In genomic region chr1:160184506-160184905, GRCm38 (mm10) we compare ENCODE assay signal across 8 mouse cellular contexts. TPM values are rescaled to one million over a fixed set of nuclear protein-coding genes. Genes with fewer than 3 reads are reported as not detected.
DNase-seq lines count a peak whose midpoint lies in the region; ATAC-seq lines count a peak whose summit lies in the region.

No protein-coding gene starts in this region.

- no peak overlapping the region for H3K27ac ChIP-seq in midbrain, embryonic 16.5 days (ENCODE audit: low read length)

- no peak overlapping the region for H3K9ac ChIP-seq in midbrain, embryonic 16.5 days (ENCODE audit: low read depth, low read length)

- ATAC-seq in midbrain, embryonic 16.5 days: peak; percentile 91

- 11% methylated on average over 5 of the region's 5 CpGs for WGBS in midbrain, embryonic 16.5 days

- H3K36me3 ChIP-seq in midbrain, embryonic 16.5 days (ENCODE audit: control insufficient read depth, insufficient read depth, low read length): no peaks in the 10 kb centered on the region

- no peaks in the 10 kb centered on the region for H3K27me3 ChIP-seq in midbrain, embryonic 16.5 days (ENCODE audit: control insufficient read depth, insufficient read depth, low read depth, low read length)

- H3K9me3 ChIP-seq in midbrain, embryonic 16.5 days (replicated peaks; ENCODE audit: control insufficient read depth, low read length, poor library complexity, severe bottlenecking): no peaks in the 10 kb centered on the region; the same call in 1 of the 2 replicates

- peak; percentile 25 for DNase-seq in heart, adult 11 months
- no peak for DNase-seq in heart, adult 9 months (ENCODE audit: low spot score in 2 of 2)
- peak; percentile 13 for DNase-seq in ZHBTc4 (ENCODE audit: low read depth, low spot score)
- DNase-seq in fibroblast of lung, adult 2 months (ENCODE audit: low read depth): peak; percentile 46
- DNase-seq in hindlimb bud, embryonic 11.5 days (ENCODE audit: extremely low spot score, low read depth, low spot score): peak; percentile 18
- DNase-seq in left cerebral cortex, postnatal 25 days (ENCODE audit: low spot score in 2 of 2): peak; percentile 56 to 76
- DNase-seq in c-Kit-positive CD71-positive TER-119-positive erythroid progenitor cells, embryonic 14.5 days (ENCODE audit: low spot score): no peak

- intact Hi-C loops in left cerebral cortex, postnatal 25 days (cut with DNase I): loop anchor here (5.0 to 10.0 kb wide), 4 partner anchors 87 to 1470 kb away; partner anchors contain the start of gene Tnr

- H3K4me2 ChIP-seq in midbrain, embryonic 16.5 days (ENCODE audit: low read length): peak overlapping the region; percentile 21

- no peaks in the 10 kb centered on the region; the same call in 1 of the 2 replicates for H3K4me1 ChIP-seq in midbrain, embryonic 16.5 days (ENCODE audit: control insufficient read depth, insufficient read depth, low read length)

- H3K4me3 ChIP-seq in midbrain, embryonic 16.5 days (ENCODE audit: low read depth, low read length): no peak overlapping the region

RNA-seq across cellular contexts. Expression of gene Mrps14, which starts 10.5 kb away (rescaled TPM):
- total RNA-seq in left cerebral cortex, postnatal 25 days (2021): 10 to 100 TPM; 64.3 to 76.7 TPM
- polyA plus RNA-seq in midbrain, embryonic 16.5 days (2015; fragmentation: Nextera tagmentation; extraction: Ambion mirVana): 124 and 128 TPM in 2 replicates

RNA-seq across cellular contexts. Expression of gene Cacybp, which starts 28.2 kb away (rescaled TPM):
- total RNA-seq in left cerebral cortex, postnatal 25 days (2021): 10 to 100 TPM; 88.4 to 96.7 TPM
- 279 and 287 TPM in 2 replicates for polyA plus RNA-seq in midbrain, embryonic 16.5 days (2015; fragmentation: Nextera tagmentation; extraction: Ambion mirVana)

RNA-seq across cellular contexts. Expression of gene Tnn, which starts 31.1 kb away (rescaled TPM):
- under 1 TPM; 0.11 to 0.18 TPM for total RNA-seq in left cerebral cortex, postnatal 25 days (2021)
- polyA plus RNA-seq in midbrain, embryonic 16.5 days (2015; fragmentation: Nextera tagmentation; extraction: Ambion mirVana): 0.04 and 0.06 TPM in 2 replicates

Comparison
In these comparisons a context has a peak if more than half of its experiments do, and no peak if none do; other contexts are left out.
1. DNase-seq: peak in heart, adult 11 months (single experiment), ZHBTc4 (single experiment), fibroblast of lung, adult 2 months (single experiment), hindlimb bud, embryonic 11.5 days (single experiment) and left cerebral cortex, postnatal 25 days (2 of 2); none in heart, adult 9 months (0 of 2) and c-Kit-positive CD71-positive TER-119-positive erythroid progenitor cells, embryonic 14.5 days (single experiment).